Mouse (Mus musculus) adrenal gland, adult 2 months (tissue): ENCODE measurements around the gene Pla2g5. TPM values are rescaled to one million over a fixed set of nuclear protein-coding genes. Genes with fewer than 3 reads are reported as not detected.

Experiments
- polyA plus RNA-seq: library from polyadenylated mRNA; depleted of rRNA; stranded (reverse); fragments of >200 nt; gene quantifications from 2 replicates; pipeline ENCODE4 v1.2.3, GENCODE M21; 2012; rRNA removed
- total RNA-seq, 2 experiments: library from RNA; stranded (reverse); gene quantifications; 2 replicates each; pipeline ENCODE4 v1.2.3; 2021

The Pla2g5 gene
- total and polyA plus RNA-seq, 3 experiments, result 13.1 to 88.3 (median 13.1) TPM

Other genes starting within 250 kb of the Pla2g5 start
- not detected for gene Vwa5b1, start 227.6 kb downstream of the Pla2g5 start, total RNA-seq
- not detected in 2 replicates for gene Vwa5b1, start 227.6 kb downstream of the Pla2g5 start, polyA plus RNA-seq
- under 1 TPM in 1 of 2 experiments, not detected in 1; 0.24 TPM for gene Pla2g2c, start 138.7 kb downstream of the Pla2g5 start, total RNA-seq
- gene Pla2g2c, start 138.7 kb downstream of the Pla2g5 start, polyA plus RNA-seq, result 0.30 and 0.32 TPM in 2 replicates
- 1 to 10 TPM in 1 of 2 experiments, under 1 TPM in 1; 0.52 to 1.6 TPM for gene Ubxn10, start 126.3 kb downstream of the Pla2g5 start, total RNA-seq
- 1.9 and 2.0 TPM in 2 replicates for gene Ubxn10, start 126.3 kb downstream of the Pla2g5 start, polyA plus RNA-seq
- gene Pla2g2f, start 105.9 kb downstream of the Pla2g5 start, total RNA-seq, result 10 to 100 TPM; 20.6 to 34.4 TPM
- 54.0 and 67.7 TPM in 2 replicates for gene Pla2g2f, start 105.9 kb downstream of the Pla2g5 start, polyA plus RNA-seq
- gene Pla2g2d, start 87.7 kb downstream of the Pla2g5 start, total RNA-seq, result 1 to 10 TPM; 2.3 to 2.9 TPM
- 1.3 and 1.4 TPM in 2 replicates for gene Pla2g2d, start 87.7 kb downstream of the Pla2g5 start, polyA plus RNA-seq
- gene Gm13030, start 10.5 kb upstream of the Pla2g5 start, total RNA-seq, result not detected
- gene Gm13030, start 10.5 kb upstream of the Pla2g5 start, polyA plus RNA-seq, result not detected in 2 replicates
- 1 to 10 TPM; 1.4 to 4.6 TPM for gene Pla2g2e, start 14.5 kb upstream of the Pla2g5 start, total RNA-seq
- 0.73 and 1.4 TPM in 2 replicates for gene Pla2g2e, start 14.5 kb upstream of the Pla2g5 start, polyA plus RNA-seq
- 10 to 100 TPM in 1 of 2 experiments, 1 to 10 TPM in 1; 9.8 to 11.3 TPM for gene Otud3, start 50.5 kb upstream of the Pla2g5 start, total RNA-seq
- gene Otud3, start 50.5 kb upstream of the Pla2g5 start, polyA plus RNA-seq, result 5.6 TPM in 2 replicates
- gene Rnf186, start 103.6 kb upstream of the Pla2g5 start, total RNA-seq, result not detected
- gene Rnf186, start 103.6 kb upstream of the Pla2g5 start, polyA plus RNA-seq, result 0.10 TPM in 1 of 2 replicates, not detected in the other
- gene Tmco4, start 109.4 kb upstream of the Pla2g5 start, total RNA-seq, result 10 to 100 TPM; 13.2 to 17.0 TPM
- gene Tmco4, start 109.4 kb upstream of the Pla2g5 start, polyA plus RNA-seq, result 14.4 and 15.4 TPM in 2 replicates
- under 1 TPM; 0.14 to 0.41 TPM for gene Htr6, start 212.1 kb upstream of the Pla2g5 start, total RNA-seq
- gene Htr6, start 212.1 kb upstream of the Pla2g5 start, polyA plus RNA-seq, result 1.1 and 1.3 TPM in 2 replicates
- 10 to 100 TPM; 44.0 to 64.4 TPM for gene Nbl1, start 229.5 kb upstream of the Pla2g5 start, total RNA-seq
- 135 and 182 TPM in 2 replicates for gene Nbl1, start 229.5 kb upstream of the Pla2g5 start, polyA plus RNA-seq